Mouse (Mus musculus): Measurements from ENCODE around the gene Cdk6. TPM values are rescaled to one million over a fixed set of nuclear protein-coding genes. Genes with fewer than 3 reads are reported as not detected.
"Not testable (repeated sequence)": the region's sequence is repeated elsewhere in the genome, so short reads cannot be mapped to it uniquely, and the experiment has no call there.

Cdk6 gene
- polyA plus RNA-seq, 1 experiment from 2014 or later: 14.1 TPM

GRCm38 (mm10) chr5:3317724-3318123 lies 23.6 kb upstream of the Cdk6 start:
- H3K4me1 ChIP-seq (ENCODE audit: control insufficient read depth, insufficient read depth, low read length); DNase-seq (ENCODE audit: low spot score); H3K9ac ChIP-seq (ENCODE audit: low read length); H3K36me3 ChIP-seq (ENCODE audit: control insufficient read depth, insufficient read depth, low read length); H3K4me3 ChIP-seq (ENCODE audit: low read depth, low read length); ATAC-seq (ENCODE audit: insufficient read depth, low FRiP score, low TSS enrichment); H3K4me2 ChIP-seq (ENCODE audit: low read depth); H3K27ac ChIP-seq (ENCODE audit: low read depth, low read length); H3K9me3 ChIP-seq (ENCODE audit: control insufficient read depth, low read length); H3K27me3 ChIP-seq (ENCODE audit: control insufficient read depth, insufficient read depth, low read length): not testable (repeated sequence)
- WGBS: 92% methylated on average over 5 of the region's 5 CpGs

- ATAC-seq (ENCODE audit: insufficient read depth, low FRiP score, low TSS enrichment): peak; percentile 31; the same call in 1 of the 2 replicates
- Histone ChIP-seq H3K4me2 (ENCODE audit: low read depth) (no peak overlapping the region), H3K27ac (ENCODE audit: low read depth, low read length) (no peak overlapping the region), H3K36me3 (ENCODE audit: control insufficient read depth, insufficient read depth, low read length) (no peaks in the 10 kb centered on the region), H3K27me3 (ENCODE audit: control insufficient read depth, insufficient read depth, low read length) (no peaks in the 10 kb centered on the region), H3K4me3 (ENCODE audit: low read depth, low read length) (no peak overlapping the region), H3K9me3 (ENCODE audit: control insufficient read depth, low read length) (no peaks in the 10 kb centered on the region), H3K9ac (ENCODE audit: low read length) (no peak overlapping the region), H3K4me1 (ENCODE audit: control insufficient read depth, insufficient read depth, low read length) (no peaks in the 10 kb centered on the region)
- WGBS: 3% methylated on average over 1 of the region's 1 CpGs
- DNase-seq (ENCODE audit: low spot score): no peak
Observed at GRCm38 (mm10) chr5:3320225-3320624, 21.1 kb upstream of the Cdk6 start.

GRCm38 (mm10) chr5:3322052-3322451 lies 19.2 kb upstream of the Cdk6 start:
- Histone ChIP-seq H3K27ac (ENCODE audit: low read depth, low read length) (no peak overlapping the region), H3K9ac (ENCODE audit: low read length) (no peak overlapping the region), H3K27me3 (ENCODE audit: control insufficient read depth, insufficient read depth, low read length) (no peaks in the 10 kb centered on the region), H3K36me3 (ENCODE audit: control insufficient read depth, insufficient read depth, low read length) (no peaks in the 10 kb centered on the region), H3K4me1 (ENCODE audit: control insufficient read depth, insufficient read depth, low read length) (no peaks in the 10 kb centered on the region), H3K9me3 (ENCODE audit: control insufficient read depth, low read length) (no peaks in the 10 kb centered on the region), H3K4me3 (ENCODE audit: low read depth, low read length) (no peak overlapping the region), H3K4me2 (ENCODE audit: low read depth) (no peak overlapping the region)
- ATAC-seq (ENCODE audit: insufficient read depth, low FRiP score, low TSS enrichment): no peak
- WGBS: 91% methylated on average over 6 of the region's 6 CpGs
- no peak for DNase-seq (ENCODE audit: low spot score)

GRCm38 (mm10) chr5:3324116-3324515 lies 17.2 kb upstream of the Cdk6 start:
- Histone ChIP-seq H3K4me3 (ENCODE audit: low read depth, low read length) (no peak overlapping the region), H3K36me3 (ENCODE audit: control insufficient read depth, insufficient read depth, low read length) (no peaks in the 10 kb centered on the region), H3K27me3 (ENCODE audit: control insufficient read depth, insufficient read depth, low read length) (no peaks in the 10 kb centered on the region), H3K9me3 (ENCODE audit: control insufficient read depth, low read length) (no peaks in the 10 kb centered on the region), H3K27ac (ENCODE audit: low read depth, low read length) (no peak overlapping the region), H3K9ac (ENCODE audit: low read length) (no peak overlapping the region), H3K4me1 (ENCODE audit: control insufficient read depth, insufficient read depth, low read length) (no peaks in the 10 kb centered on the region), H3K4me2 (ENCODE audit: low read depth) (no peak overlapping the region)
- no peak for DNase-seq (ENCODE audit: low spot score)
- 53% methylated on average over 4 of the region's 4 CpGs for WGBS
- ATAC-seq (ENCODE audit: insufficient read depth, low FRiP score, low TSS enrichment): no peak

GRCm38 (mm10) chr5:3329361-3329760 lies 11.9 kb upstream of the Cdk6 start:
- Histone ChIP-seq H3K4me3 (ENCODE audit: low read depth, low read length) (no peak overlapping the region), H3K27ac (ENCODE audit: low read depth, low read length) (no peak overlapping the region), H3K27me3 (ENCODE audit: control insufficient read depth, insufficient read depth, low read length) (no peaks in the 10 kb centered on the region), H3K36me3 (ENCODE audit: control insufficient read depth, insufficient read depth, low read length) (no peaks in the 10 kb centered on the region), H3K9ac (ENCODE audit: low read length) (no peak overlapping the region), H3K9me3 (ENCODE audit: control insufficient read depth, low read length) (no peaks in the 10 kb centered on the region), H3K4me1 (ENCODE audit: control insufficient read depth, insufficient read depth, low read length) (no peaks in the 10 kb centered on the region), H3K4me2 (ENCODE audit: low read depth) (no peak overlapping the region)
- DNase-seq (ENCODE audit: low spot score) (no peak), ATAC-seq (ENCODE audit: insufficient read depth, low FRiP score, low TSS enrichment) (no peak)
- WGBS: 76% methylated on average over 1 of the region's 1 CpGs

- Histone ChIP-seq H3K36me3 (ENCODE audit: control insufficient read depth, insufficient read depth, low read length) (no peaks in the 10 kb centered on the region), H3K4me2 (ENCODE audit: low read depth) (no peak overlapping the region), H3K4me3 (ENCODE audit: low read depth, low read length) (no peak overlapping the region), H3K27ac (ENCODE audit: low read depth, low read length) (no peak overlapping the region), H3K4me1 (ENCODE audit: control insufficient read depth, insufficient read depth, low read length) (no peaks in the 10 kb centered on the region), H3K9me3 (ENCODE audit: control insufficient read depth, low read length) (no peaks in the 10 kb centered on the region), H3K9ac (ENCODE audit: low read length) (no peak overlapping the region), H3K27me3 (ENCODE audit: control insufficient read depth, insufficient read depth, low read length) (no peaks in the 10 kb centered on the region)
- WGBS: 78% methylated on average over 3 of the region's 3 CpGs
- no peak for DNase-seq (ENCODE audit: low spot score)
- ATAC-seq (ENCODE audit: insufficient read depth, low FRiP score, low TSS enrichment): no peak
Observed at GRCm38 (mm10) chr5:3330932-3331331, 10.4 kb upstream of the Cdk6 start.

- not testable (repeated sequence) for H3K9ac ChIP-seq (ENCODE audit: low read length); H3K4me1 ChIP-seq (ENCODE audit: control insufficient read depth, insufficient read depth, low read length); H3K4me3 ChIP-seq (ENCODE audit: low read depth, low read length); DNase-seq (ENCODE audit: low spot score); H3K27me3 ChIP-seq (ENCODE audit: control insufficient read depth, insufficient read depth, low read length); H3K4me2 ChIP-seq (ENCODE audit: low read depth); ATAC-seq (ENCODE audit: insufficient read depth, low FRiP score, low TSS enrichment); H3K9me3 ChIP-seq (ENCODE audit: control insufficient read depth, low read length); H3K27ac ChIP-seq (ENCODE audit: low read depth, low read length); H3K36me3 ChIP-seq (ENCODE audit: control insufficient read depth, insufficient read depth, low read length)
- WGBS: 87% methylated on average over 4 of the region's 4 CpGs
Observed at GRCm38 (mm10) chr5:3333019-3333418, 8.3 kb upstream of the Cdk6 start.

- not testable (repeated sequence) for H3K27ac ChIP-seq (ENCODE audit: low read depth, low read length); DNase-seq (ENCODE audit: low spot score); ATAC-seq (ENCODE audit: insufficient read depth, low FRiP score, low TSS enrichment); H3K36me3 ChIP-seq (ENCODE audit: control insufficient read depth, insufficient read depth, low read length); H3K4me1 ChIP-seq (ENCODE audit: control insufficient read depth, insufficient read depth, low read length); H3K9me3 ChIP-seq (ENCODE audit: control insufficient read depth, low read length)
- Histone ChIP-seq H3K27me3 (ENCODE audit: control insufficient read depth, insufficient read depth, low read length) (peaks cover 16% of the 10 kb centered on the region; the same call in 1 of the 2 replicates), H3K4me3 (ENCODE audit: low read depth, low read length) (peak overlapping the region; percentile 57), H3K9ac (ENCODE audit: low read length) (peak overlapping the region; percentile 64; the same call in 1 of the 2 replicates), H3K4me2 (ENCODE audit: low read depth) (peak overlapping the region; percentile 89)
- WGBS: 2% methylated on average over 15 of the region's 15 CpGs
Observed at GRCm38 (mm10) chr5:3340340-3341058, 786 bp upstream of the Cdk6 start.
